ENCODE assay signal across 19 mouse cellular contexts in genomic region chr16:57568648-57569404, GRCm38 (mm10). TPM values are rescaled to one million over a fixed set of nuclear protein-coding genes. Genes with fewer than 3 reads are reported as not detected.
DNase-seq lines count a peak whose midpoint lies in the region; ATAC-seq and TF ChIP-seq lines count a peak whose summit lies in the region.
"Had no signal": no experiment of that assay in that cellular context is flagged by ENCODE, and none has a peak within 500 bp of the region (broad histone marks: within the 10 kb centered on the region; RNA-seq: fewer than 3 reads in every experiment).

No protein-coding gene starts in this region.

- WGBS in lung, postnatal 0 days, result 35% methylated on average over 7 of the region's 7 CpGs
- 55% methylated on average over 7 of the region's 7 CpGs for WGBS in lung, adult 2 months
- WGBS in intestine, embryonic 14.5 days, result 65% methylated on average over 7 of the region's 7 CpGs
- WGBS in stomach, postnatal 0 days, result 42% methylated on average over 7 of the region's 7 CpGs
- 93% methylated on average over 7 of the region's 7 CpGs for WGBS in hindbrain, embryonic 11.5 days

- no peak for TF ChIP-seq POLR2A in lung, adult 2 months (IDR thresholded peaks at IDR 0.05; ENCODE audit: borderline replicate concordance, extremely low read depth, low read depth, low read length)

- peak overlapping the region; percentile 32; the same call in 1 of the 2 replicates for H3K27ac ChIP-seq in lung, postnatal 0 days (ENCODE audit: low read length)
- H3K27ac ChIP-seq in intestine, embryonic 14.5 days (ENCODE audit: low read depth), result no peak overlapping the region
- H3K27ac ChIP-seq in stomach, postnatal 0 days (replicated peaks), result no peak overlapping the region
- H3K27ac ChIP-seq in hindbrain, embryonic 11.5 days (ENCODE audit: low read depth, low read length), result no peak overlapping the region
- H3K27ac ChIP-seq: hindbrain, embryonic 13.5 days; liver, embryonic 13.5 days; macrophage; midbrain, embryonic 15.5 days; neural tube, embryonic 15.5 days had no signal

- H3K9ac ChIP-seq in lung, postnatal 0 days (replicated peaks; ENCODE audit: low read depth), result no peak overlapping the region
- H3K9ac ChIP-seq in intestine, embryonic 14.5 days (ENCODE audit: low read length), result no peak overlapping the region
- H3K9ac ChIP-seq in stomach, postnatal 0 days (ENCODE audit: low read length), result no peak overlapping the region
- H3K9ac ChIP-seq in hindbrain, embryonic 11.5 days (ENCODE audit: low read depth, low read length), result no peak overlapping the region
- H3K9ac ChIP-seq: hindbrain, embryonic 13.5 days; liver, embryonic 13.5 days; midbrain, embryonic 15.5 days; neural tube, embryonic 15.5 days had no signal

- no peaks in the 10 kb centered on the region for H3K27me3 ChIP-seq in lung, postnatal 0 days (replicated peaks; ENCODE audit: insufficient read depth, low read length)
- no peaks in the 10 kb centered on the region for H3K27me3 ChIP-seq in intestine, embryonic 14.5 days (replicated peaks; ENCODE audit: control insufficient read depth, insufficient read depth, low read length)
- no peaks in the 10 kb centered on the region for H3K27me3 ChIP-seq in stomach, postnatal 0 days (ENCODE audit: control insufficient read depth, insufficient read depth, low read length)
- no peaks in the 10 kb centered on the region for H3K27me3 ChIP-seq in hindbrain, embryonic 11.5 days (ENCODE audit: control insufficient read depth, insufficient read depth, low read length)
- H3K27me3 ChIP-seq: hindbrain, embryonic 13.5 days; liver, embryonic 13.5 days; midbrain, embryonic 15.5 days; neural tube, embryonic 15.5 days had no signal

- peak; percentile 68 for TF ChIP-seq EP300 in lung, postnatal 0 days (IDR thresholded peaks at IDR 0.05)
- no peak for TF ChIP-seq EP300 in stomach, postnatal 0 days (optimal IDR thresholded peaks at IDR 0.05)

- H3K36me3 ChIP-seq in lung, postnatal 0 days (ENCODE audit: insufficient read depth, low read length), result peaks cover 19% of the 10 kb centered on the region; the same call in 1 of the 2 replicates
- H3K36me3 ChIP-seq in intestine, embryonic 14.5 days (ENCODE audit: control insufficient read depth, insufficient read depth, low read length), result peaks cover 49% of the 10 kb centered on the region
- peaks cover 7% of the 10 kb centered on the region for H3K36me3 ChIP-seq in stomach, postnatal 0 days (ENCODE audit: control insufficient read depth, insufficient read depth, low read length)
- H3K36me3 ChIP-seq in hindbrain, embryonic 11.5 days (ENCODE audit: control insufficient read depth, insufficient read depth, low read length), result no peaks in the 10 kb centered on the region
- H3K36me3 ChIP-seq: hindbrain, embryonic 13.5 days; liver, embryonic 13.5 days; midbrain, embryonic 15.5 days; neural tube, embryonic 15.5 days had no signal

- H3K9me3 ChIP-seq in lung, postnatal 0 days (ENCODE audit: low read length), result no peaks in the 10 kb centered on the region
- no peaks in the 10 kb centered on the region for H3K9me3 ChIP-seq in intestine, embryonic 14.5 days (ENCODE audit: control insufficient read depth, low read length)
- no peaks in the 10 kb centered on the region for H3K9me3 ChIP-seq in stomach, postnatal 0 days (ENCODE audit: control insufficient read depth, low read length)
- no peaks in the 10 kb centered on the region for H3K9me3 ChIP-seq in hindbrain, embryonic 11.5 days (ENCODE audit: control insufficient read depth, low read length)
- H3K9me3 ChIP-seq: hindbrain, embryonic 13.5 days; liver, embryonic 13.5 days; midbrain, embryonic 15.5 days; neural tube, embryonic 15.5 days had no signal

- no peak overlapping the region for H3K4me3 ChIP-seq in lung, postnatal 0 days (ENCODE audit: low read depth, low read length)
- no peak overlapping the region for H3K4me3 ChIP-seq in lung, adult 2 months (replicated peaks; ENCODE audit: extremely low read depth, low read depth, low read length)
- H3K4me3 ChIP-seq in intestine, embryonic 14.5 days (ENCODE audit: low read depth, low read length), result no peak overlapping the region
- no peak overlapping the region for H3K4me3 ChIP-seq in stomach, postnatal 0 days (ENCODE audit: low read depth, low read length)
- no peak overlapping the region for H3K4me3 ChIP-seq in hindbrain, embryonic 11.5 days (ENCODE audit: low read depth, low read length)
- H3K4me3 ChIP-seq: hindbrain, embryonic 13.5 days; liver, embryonic 13.5 days; midbrain, embryonic 15.5 days; neural tube, embryonic 15.5 days had no signal

- DNase-seq in lung, postnatal 0 days (ENCODE audit: low spot score), result peak; percentile 76
- DNase-seq in lung, adult 2 months, result no peak
- no peak for DNase-seq in intestine, embryonic 14.5 days (ENCODE audit: low spot score)
- DNase-seq in stomach, postnatal 0 days (ENCODE audit: low spot score), result no peak
- no peak for DNase-seq in hindbrain, embryonic 11.5 days (ENCODE audit: low spot score)
- no peak for DNase-seq in layer of hippocampus, adult 11-12 months (ENCODE audit: low spot score)
- no peak for DNase-seq in adrenal gland, postnatal 10 days
- DNase-seq: adrenal gland, postnatal 25 days; cerebellum, adult 9-10 months; gastrocnemius, postnatal 10 days; kidney, postnatal 25 days; liver, embryonic 13.5 days; thymus, adult 2 months had no signal

- 0 out of 2 replicates have a peak, but pooled peaks cover 4% of the 10 kb centered on the region for H3K4me1 ChIP-seq in lung, postnatal 0 days (ENCODE audit: insufficient read depth, low read depth, low read length)
- peaks cover 22% of the 10 kb centered on the region for H3K4me1 ChIP-seq in lung, adult 2 months (ENCODE audit: control insufficient read depth, insufficient read depth, low read length)
- H3K4me1 ChIP-seq in intestine, embryonic 14.5 days (replicated peaks; ENCODE audit: control insufficient read depth, insufficient read depth, low read length), result peaks cover 7% of the 10 kb centered on the region; the same call in 1 of the 2 replicates
- H3K4me1 ChIP-seq in stomach, postnatal 0 days (replicated peaks; ENCODE audit: control insufficient read depth, insufficient read depth), result peaks cover 5% of the 10 kb centered on the region; the same call in 1 of the 2 replicates
- no peaks in the 10 kb centered on the region for H3K4me1 ChIP-seq in hindbrain, embryonic 11.5 days (replicated peaks; ENCODE audit: control insufficient read depth, insufficient read depth, low read length)
- H3K4me1 ChIP-seq: hindbrain, embryonic 13.5 days; midbrain, embryonic 15.5 days; neural tube, embryonic 15.5 days had no signal

- ATAC-seq in lung, postnatal 0 days, result peak; percentile 89
- peak; percentile 84 for ATAC-seq in intestine, embryonic 14.5 days (replicated peaks; ENCODE audit: low FRiP score, low TSS enrichment, low read depth)
- 0 out of 2 replicates have a peak, but pooled peaks have one; percentile 47 for ATAC-seq in monocyte, adult 5-6 weeks (replicated peaks; ENCODE audit: insufficient number of reproducible peaks, low FRiP score, low TSS enrichment, poor library complexity, severe bottlenecking)
- peak; percentile 94 for ATAC-seq in stomach, postnatal 0 days (ENCODE audit: low FRiP score, low TSS enrichment)
- ATAC-seq in hindbrain, embryonic 11.5 days (ENCODE audit: low FRiP score), result no peak
- ATAC-seq: forebrain, embryonic 14.5 days; midbrain, embryonic 15.5 days had no signal

- no peak overlapping the region for H3K4me2 ChIP-seq in lung, postnatal 0 days (replicated peaks; ENCODE audit: low read depth, low read length)
- no peak overlapping the region for H3K4me2 ChIP-seq in intestine, embryonic 14.5 days (ENCODE audit: low read length)
- no peak overlapping the region for H3K4me2 ChIP-seq in stomach, postnatal 0 days (replicated peaks; ENCODE audit: low read depth)
- no peak overlapping the region for H3K4me2 ChIP-seq in hindbrain, embryonic 11.5 days (replicated peaks; ENCODE audit: low read depth, low read length)
- H3K4me2 ChIP-seq: hindbrain, embryonic 13.5 days; liver, embryonic 13.5 days; midbrain, embryonic 15.5 days; neural tube, embryonic 15.5 days had no signal

- no peak for TF ChIP-seq CTCF in lung, postnatal 0 days (IDR thresholded peaks at IDR 0.05)
- TF ChIP-seq CTCF in lung, adult 2 months (IDR thresholded peaks at IDR 0.05; ENCODE audit: insufficient read depth, low read length), result no peak
- no peak for TF ChIP-seq CTCF in stomach, postnatal 0 days (IDR thresholded peaks at IDR 0.05; ENCODE audit: low read depth)

RNA-seq across cellular contexts. Expression of gene Cmss1, which starts 37.8 kb away (rescaled TPM):
- 23.1 and 27.3 TPM in 2 replicates for polyA plus RNA-seq in lung, postnatal 0 days (2015; fragmentation: Nextera tagmentation; extraction: Ambion mirVana)
- 8.0 TPM in 2 replicates for polyA plus RNA-seq in lung, adult 2 months (2012; rRNA removed)
- 54.9 and 56.0 TPM in 2 replicates for polyA plus RNA-seq in intestine, embryonic 14.5 days (2014; fragmentation: Nextera tagmentation; extraction: Ambion mirVana)
- 3.9 to 11.3 TPM (median 9.0 TPM) in 3 replicates for total RNA-seq in monocyte, adult 5-6 weeks (2017)
- 24.5 and 26.5 TPM in 2 replicates for polyA plus RNA-seq in stomach, postnatal 0 days (2015; fragmentation: Nextera tagmentation; extraction: Ambion mirVana)
- polyA plus RNA-seq in hindbrain, embryonic 11.5 days (2014; fragmentation: Nextera tagmentation; extraction: Ambion mirVana), result 48.6 and 51.1 TPM in 2 replicates
- 10 to 100 TPM; 18.8 to 21.8 TPM for total RNA-seq in adrenal gland, postnatal 10 days (2021)
